Mouse (Mus musculus) embryonic facial prominence, embryonic 10.5 days (tissue): Measurements from ENCODE around the gene Cradd. TPM values are rescaled to one million over a fixed set of nuclear protein-coding genes. Genes with fewer than 3 reads are reported as not detected.
A peak's percentile ranks its signal among the peaks of the same experiment; 100 is the strongest.

Experiments
- DNase-seq: peaks from one replicate; pipeline ENCODE4 v3.0.0-alpha.2; 2017; ENCODE audit warnings: low spot score
- H3K27ac ChIP-seq: fragments of 300-500 bp; sonication (generic); replicated peaks from 2 replicates; pipeline ENCODE4 v1.5.1; 2016; ENCODE audit warnings: mild to moderate bottlenecking
- H3K27me3 ChIP-seq: fragments of 300-500 bp; sonication (generic); replicated peaks from 2 replicates; pipeline ENCODE4 v1.6.1; 2016; ENCODE audit warnings: low read depth, mild to moderate bottlenecking; ENCODE audit not compliant: poor library complexity, severe bottlenecking
- H3K36me3 ChIP-seq: fragments of 300-500 bp; sonication (generic); replicated peaks from 2 replicates; pipeline ENCODE4 v1.6.1; 2016; ENCODE audit warnings: mild to moderate bottlenecking, moderate library complexity
- H3K4me1 ChIP-seq: fragments of 300-500 bp; sonication (generic); 2 replicates; pipeline ENCODE4 v1.6.1; 2016
- H3K4me3 ChIP-seq: fragments of 300-500 bp; sonication (generic); 2 replicates; pipeline ENCODE4 v1.5.1; 2016; ENCODE audit warnings: mild to moderate bottlenecking, moderate library complexity
- H3K9me3 ChIP-seq: fragments of 300-500 bp; sonication (generic); 2 replicates; pipeline ENCODE4 v1.6.1; 2016; ENCODE audit warnings: mild to moderate bottlenecking
- WGBS: fragments of 180-500 bp; shearing (Covaris S2); methylation state at CpG from one replicate; pipeline ENCODE4 v1.1.7; 2016; 5-methylcytosine and 5-hydroxymethylcytosine counted together
- polyA plus RNA-seq: library from polyadenylated mRNA; unstranded; fragments of >200 nt; fragmentation: Nextera tagmentation; extraction: Ambion mirVana; gene quantifications from 2 replicates; pipeline ENCODE4 v1.2.1, GENCODE M21; 2016

The Cradd gene
- polyA plus RNA-seq, 1 experiment from 2014 or later: 13.5 TPM

GRCm38 (mm10) chr10:95218683-95219060, 105.3 kb downstream of the Cradd start:
- H3K4me1 ChIP-seq: peaks cover 27% of the 10 kb centered on the region
- no peak for DNase-seq
- peak overlapping the region; percentile 55; the same call in 1 of the 2 replicates for H3K27ac ChIP-seq
- H3K36me3 ChIP-seq: no peaks in the 10 kb centered on the region
- no peaks in the 10 kb centered on the region for H3K27me3 ChIP-seq
- no peak overlapping the region for H3K4me3 ChIP-seq
- 80% methylated on average over 9 of the region's 9 CpGs for WGBS
- H3K9me3 ChIP-seq: no peaks in the 10 kb centered on the region

- WGBS: 61% methylated on average over 18 of the region's 18 CpGs
- no peaks in the 10 kb centered on the region for H3K27me3 ChIP-seq
- no peaks in the 10 kb centered on the region for H3K36me3 ChIP-seq
- H3K4me1 ChIP-seq: peaks cover 28% of the 10 kb centered on the region
- H3K4me3 ChIP-seq: no peak overlapping the region
- no peaks in the 10 kb centered on the region for H3K9me3 ChIP-seq
- DNase-seq: peak; percentile 43
- H3K27ac ChIP-seq: no peak overlapping the region
These were observed 105.8 kb downstream of the Cradd start for GRCm38 (mm10) chr10:95217956-95218682.

- H3K36me3 ChIP-seq: no peaks in the 10 kb centered on the region
- H3K9me3 ChIP-seq: no peaks in the 10 kb centered on the region
- H3K4me3 ChIP-seq: no peak overlapping the region
- no peak for DNase-seq
- 92% methylated on average over 15 of the region's 15 CpGs for WGBS
- H3K4me1 ChIP-seq: peaks cover 41% of the 10 kb centered on the region
- no peaks in the 10 kb centered on the region for H3K27me3 ChIP-seq
- H3K27ac ChIP-seq: no peak overlapping the region
These were observed 108.6 kb downstream of the Cradd start for GRCm38 (mm10) chr10:95215324-95215723.

GRCm38 (mm10) chr10:95213820-95214219, 110.1 kb downstream of the Cradd start:
- H3K9me3 ChIP-seq: no peaks in the 10 kb centered on the region
- WGBS: 73% methylated on average over 9 of the region's 9 CpGs
- no peaks in the 10 kb centered on the region for H3K36me3 ChIP-seq
- DNase-seq: no peak
- no peak overlapping the region for H3K27ac ChIP-seq
- H3K4me1 ChIP-seq: peaks cover 38% of the 10 kb centered on the region
- H3K27me3 ChIP-seq: no peaks in the 10 kb centered on the region
- no peak overlapping the region for H3K4me3 ChIP-seq

GRCm38 (mm10) chr10:95213311-95213710, 110.6 kb downstream of the Cradd start:
- no peak overlapping the region for H3K4me3 ChIP-seq
- no peak overlapping the region for H3K27ac ChIP-seq
- WGBS: 87% methylated on average over 8 of the region's 8 CpGs
- no peaks in the 10 kb centered on the region for H3K27me3 ChIP-seq
- no peaks in the 10 kb centered on the region for H3K9me3 ChIP-seq
- H3K36me3 ChIP-seq: no peaks in the 10 kb centered on the region
- no peak for DNase-seq
- H3K4me1 ChIP-seq: peaks cover 33% of the 10 kb centered on the region

GRCm38 (mm10) chr10:95211660-95212059, 112.3 kb downstream of the Cradd start:
- H3K36me3 ChIP-seq: no peaks in the 10 kb centered on the region
- DNase-seq: no peak
- peaks cover 26% of the 10 kb centered on the region for H3K4me1 ChIP-seq
- WGBS: 91% methylated on average over 8 of the region's 8 CpGs
- no peak overlapping the region for H3K4me3 ChIP-seq
- H3K9me3 ChIP-seq: no peaks in the 10 kb centered on the region
- no peak overlapping the region for H3K27ac ChIP-seq
- no peaks in the 10 kb centered on the region for H3K27me3 ChIP-seq

- no peak overlapping the region for H3K4me3 ChIP-seq
- 83% methylated on average over 7 of the region's 7 CpGs for WGBS
- no peaks in the 10 kb centered on the region for H3K27me3 ChIP-seq
- no peaks in the 10 kb centered on the region for H3K9me3 ChIP-seq
- H3K27ac ChIP-seq: no peak overlapping the region
- no peaks in the 10 kb centered on the region for H3K36me3 ChIP-seq
- peaks cover 26% of the 10 kb centered on the region for H3K4me1 ChIP-seq
- DNase-seq: no peak
These were observed 113.1 kb downstream of the Cradd start for GRCm38 (mm10) chr10:95210664-95211372.

- no peak overlapping the region for H3K4me3 ChIP-seq
- 75% methylated on average over 4 of the region's 4 CpGs for WGBS
These were observed 113.8 kb downstream of the Cradd start for GRCm38 (mm10) chr10:95210167-95210566.

GRCm38 (mm10) chr10:95207423-95207822, 116.5 kb downstream of the Cradd start:
- 91% methylated on average over 8 of the region's 8 CpGs for WGBS
- Histone ChIP-seq H3K4me3 (no peak overlapping the region), H3K4me1 (peaks cover 27% of the 10 kb centered on the region), H3K36me3 (no peaks in the 10 kb centered on the region), H3K27ac (no peak overlapping the region), H3K9me3 (no peaks in the 10 kb centered on the region), H3K27me3 (no peaks in the 10 kb centered on the region)
- no peak for DNase-seq

More at GRCm38 (mm10) chr10:95210167-95210566, 113.8 kb downstream of the Cradd start:
- Histone ChIP-seq H3K27ac (no peak overlapping the region), H3K4me1 (peaks cover 26% of the 10 kb centered on the region), H3K36me3 (no peaks in the 10 kb centered on the region), H3K9me3 (no peaks in the 10 kb centered on the region), H3K27me3 (no peaks in the 10 kb centered on the region)
- DNase-seq: no peak

GRCm38 (mm10) chr10:95201514-95201913, 122.4 kb downstream of the Cradd start:
- H3K27me3 ChIP-seq: 0 out of 2 replicates have a peak, but pooled peaks cover 3% of the 10 kb centered on the region
- H3K4me1 ChIP-seq: peaks cover 36% of the 10 kb centered on the region
- WGBS: 89% methylated on average over 8 of the region's 8 CpGs
- no peak for DNase-seq
- H3K9me3 ChIP-seq: no peaks in the 10 kb centered on the region
- no peak overlapping the region for H3K4me3 ChIP-seq
- H3K36me3 ChIP-seq: no peaks in the 10 kb centered on the region
- H3K27ac ChIP-seq: no peak overlapping the region

- Histone ChIP-seq H3K9me3 (no peaks in the 10 kb centered on the region), H3K27ac (no peak overlapping the region), H3K27me3 (0 out of 2 replicates have a peak, but pooled peaks cover 3% of the 10 kb centered on the region), H3K4me3 (no peak overlapping the region), H3K36me3 (no peaks in the 10 kb centered on the region), H3K4me1 (peaks cover 41% of the 10 kb centered on the region)
- DNase-seq: no peak
- WGBS: 50% methylated on average over 7 of the region's 7 CpGs
These were observed 123.6 kb downstream of the Cradd start for GRCm38 (mm10) chr10:95200323-95200722.

GRCm38 (mm10) chr10:95199541-95200269, 124.2 kb downstream of the Cradd start:
- Histone ChIP-seq H3K27ac (peak overlapping the region; percentile 24; the same call in 1 of the 2 replicates), H3K9me3 (no peaks in the 10 kb centered on the region), H3K27me3 (0 out of 2 replicates have a peak, but pooled peaks cover 3% of the 10 kb centered on the region), H3K4me3 (no peak overlapping the region), H3K4me1 (peaks cover 42% of the 10 kb centered on the region), H3K36me3 (no peaks in the 10 kb centered on the region)
- DNase-seq: peak; percentile 21
- 35% methylated on average over 11 of the region's 11 CpGs for WGBS
